Mouse (Mus musculus) heart, postnatal 0 days (tissue): Measurements from ENCODE around the gene Kcnq1. TPM values are rescaled to one million over a fixed set of nuclear protein-coding genes. Genes with fewer than 3 reads are reported as not detected.

Experiments used
- ATAC-seq: fragments of 200-750 bp; cut with Nextera tagmentation; 2 replicates; pipeline ENCODE4 v1.8.0; 2017; ENCODE audit warnings: low read depth, moderate number of reproducible peaks, moderate library complexity; ENCODE audit not compliant: insufficient read depth
- DNase-seq: peaks from one replicate; pipeline ENCODE4 v3.0.0-alpha.2; 2016; ENCODE audit warnings: low spot score
- H3K27ac ChIP-seq: fragments of 300-500 bp; sonication (generic); 2 replicates; pipeline ENCODE4 v1.5.1; 2014; ENCODE audit warnings: low read depth, mild to moderate bottlenecking
- H3K27me3 ChIP-seq: fragments of 300-500 bp; sonication (generic); 2 replicates; pipeline ENCODE4 v1.6.1; 2014; ENCODE audit warnings: low read length, mixed read lengths; ENCODE audit not compliant: control insufficient read depth, insufficient read depth
- H3K36me3 ChIP-seq: fragments of 300-500 bp; sonication (generic); replicated peaks from 2 replicates; pipeline ENCODE4 v1.6.1; 2014; ENCODE audit warnings: low read length, mixed read lengths; ENCODE audit not compliant: control insufficient read depth, insufficient read depth
- H3K4me1 ChIP-seq: fragments of 300-500 bp; sonication (generic); 2 replicates; pipeline ENCODE4 v1.6.1; 2014; ENCODE audit warnings: antibody characterized with exemption; ENCODE audit not compliant: control insufficient read depth, insufficient read depth
- H3K4me2 ChIP-seq: fragments of 300-500 bp; sonication (generic); 2 replicates; pipeline ENCODE4 v1.6.1; 2014; ENCODE audit warnings: low read depth, mild to moderate bottlenecking, low read length, moderate library complexity
- H3K4me3 ChIP-seq: fragments of 300-500 bp; sonication (generic); 2 replicates; pipeline ENCODE4 v1.5.1; 2014; ENCODE audit warnings: low read depth, low read length
- H3K9ac ChIP-seq: fragments of 300-500 bp; sonication (generic); replicated peaks from 2 replicates; pipeline ENCODE4 v1.6.1; 2014; ENCODE audit warnings: low read depth, low read length, mixed read lengths
- H3K9me3 ChIP-seq: fragments of 300-500 bp; sonication (generic); replicated peaks from 2 replicates; pipeline ENCODE4 v1.6.1; 2016; ENCODE audit warnings: low read length; ENCODE audit not compliant: control insufficient read depth
- CTCF ChIP-seq: IDR thresholded peaks from 2 replicates; pipeline ENCODE4 v1.5.1; 2016; ENCODE audit warnings: antibody characterized with exemption, control low read depth, low read depth
- EP300 ChIP-seq: IDR thresholded peaks from 2 replicates; pipeline ENCODE4 v1.6.1; 2016; ENCODE audit warnings: antibody characterized with exemption, low read depth
- WGBS: fragments of 180-500 bp; shearing (Covaris S2); extraction: QIAGEN DNeasy Blood & Tissue Kit; methylation state at CpG from one replicate; pipeline ENCODE4 v1.1.7; 2014; 5-methylcytosine and 5-hydroxymethylcytosine counted together
- polyA plus RNA-seq: library from polyadenylated mRNA; unstranded; fragments of >200 nt; fragmentation: Nextera tagmentation; extraction: Ambion mirVana; gene quantifications from 2 replicates; pipeline ENCODE4 v1.2.1, GENCODE M21; 2015
- total RNA-seq: library from RNA; depleted of rRNA; stranded (reverse); fragments of >200 nt; gene quantifications from 2 replicates; pipeline ENCODE4 v1.2.3, GENCODE M21; 2014; ENCODE audit warnings: low replicate concordance

The Kcnq1 gene
- total and polyA plus RNA-seq, 2 experiments from 2014 or later, result 37.2 to 75.9 TPM

DNA sequence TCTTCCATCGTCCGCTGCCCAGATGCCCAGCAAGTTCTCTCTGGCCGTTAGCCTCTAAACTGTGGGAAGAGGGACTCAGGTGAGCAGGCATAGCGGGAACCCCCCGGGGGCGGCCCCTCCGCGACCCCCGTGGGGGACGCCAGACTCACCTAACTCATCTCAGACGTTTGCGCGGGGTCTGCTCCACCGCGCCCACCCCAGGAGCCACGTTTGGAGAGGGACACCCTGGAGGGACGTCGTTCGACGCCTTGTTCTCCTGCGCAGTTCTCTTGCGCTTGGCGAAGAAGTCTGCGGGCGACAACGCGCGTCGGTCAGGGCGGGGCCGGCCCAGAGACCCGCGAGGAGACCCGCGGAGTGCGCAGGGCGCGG lies 352.8 kb downstream of the Kcnq1 start:
- peak overlapping the region; percentile 64 for H3K4me3 ChIP-seq
- TF ChIP-seq CTCF (no peak), EP300 (no peak)
- peak overlapping the region; percentile 61; the same call in 1 of the 2 replicates for H3K27ac ChIP-seq
- no peaks in the 10 kb centered on the region for H3K36me3 ChIP-seq
- DNase-seq (no peak), ATAC-seq (no peak)
- peak overlapping the region; percentile 59 for H3K9ac ChIP-seq
- WGBS, result 18% methylated on average over 38 of the region's 38 CpGs
- peak overlapping the region; percentile 82 for H3K4me2 ChIP-seq
- 0 out of 2 replicates have a peak, but pooled peaks cover 5% of the 10 kb centered on the region for H3K27me3 ChIP-seq
- no peaks in the 10 kb centered on the region for H3K9me3 ChIP-seq
- peaks cover 4% of the 10 kb centered on the region; the same call in 1 of the 2 replicates for H3K4me1 ChIP-seq

DNA sequence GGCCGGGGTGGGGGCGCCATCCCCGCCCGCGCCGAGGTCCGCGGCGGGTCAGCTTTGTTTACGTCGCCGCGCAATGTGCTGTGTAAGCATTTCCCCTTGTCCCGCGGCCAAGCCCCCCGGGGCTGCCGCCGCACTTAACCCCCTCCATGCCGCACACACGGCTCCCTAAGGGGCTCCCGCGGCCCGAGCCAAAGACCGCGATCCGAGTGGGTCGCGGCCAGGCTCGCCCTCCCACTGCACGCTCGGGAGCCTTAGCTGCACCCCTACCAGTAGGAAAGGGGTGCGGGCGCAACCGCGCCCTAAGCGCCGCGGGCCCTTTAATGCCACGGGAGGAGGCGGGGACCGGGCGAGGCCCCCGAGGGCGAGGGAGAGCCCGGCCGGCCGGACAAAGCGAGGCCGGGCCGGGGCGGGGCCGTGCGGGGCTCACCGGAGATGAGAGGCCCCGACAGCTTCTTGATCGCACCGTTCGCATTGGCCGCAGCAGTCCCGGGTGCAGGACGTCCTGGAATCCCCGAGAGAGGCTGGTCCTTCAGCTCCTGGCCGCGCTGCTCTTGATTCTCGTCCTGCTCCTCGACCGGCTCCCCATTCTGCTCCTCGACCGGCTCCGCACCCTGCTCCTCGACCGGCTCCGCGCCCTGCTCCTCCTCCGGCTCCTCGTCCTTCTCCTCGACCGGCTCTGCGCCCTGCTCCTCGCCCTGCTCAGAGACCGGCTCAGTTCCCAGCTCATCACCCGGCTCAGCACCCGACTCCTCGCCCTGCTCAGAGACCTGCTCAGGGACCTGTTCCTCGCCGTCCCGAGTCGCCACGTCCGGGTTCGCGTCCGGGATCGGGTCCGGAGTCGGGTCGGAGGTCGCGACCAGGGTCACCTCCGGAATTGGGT lies 353.4 kb downstream of the Kcnq1 start:
- H3K4me3 ChIP-seq, result peak overlapping the region; percentile 64
- 0 out of 2 replicates have a peak, but pooled peaks cover 5% of the 10 kb centered on the region for H3K27me3 ChIP-seq
- peak overlapping the region; percentile 82 for H3K4me2 ChIP-seq
- H3K4me1 ChIP-seq, result peaks cover 10% of the 10 kb centered on the region; the same call in 1 of the 2 replicates
- no peak for TF ChIP-seq EP300
- no peak for TF ChIP-seq CTCF
- 23% methylated on average over 93 of the region's 100 CpGs for WGBS
- H3K36me3 ChIP-seq, result no peaks in the 10 kb centered on the region
- no peaks in the 10 kb centered on the region for H3K9me3 ChIP-seq
- DNase-seq (peak; percentile 28), ATAC-seq (peak; percentile 12; the same call in 1 of the 2 replicates)
- peak overlapping the region; percentile 61 for H3K27ac ChIP-seq
- peak overlapping the region; percentile 59 for H3K9ac ChIP-seq

DNA sequence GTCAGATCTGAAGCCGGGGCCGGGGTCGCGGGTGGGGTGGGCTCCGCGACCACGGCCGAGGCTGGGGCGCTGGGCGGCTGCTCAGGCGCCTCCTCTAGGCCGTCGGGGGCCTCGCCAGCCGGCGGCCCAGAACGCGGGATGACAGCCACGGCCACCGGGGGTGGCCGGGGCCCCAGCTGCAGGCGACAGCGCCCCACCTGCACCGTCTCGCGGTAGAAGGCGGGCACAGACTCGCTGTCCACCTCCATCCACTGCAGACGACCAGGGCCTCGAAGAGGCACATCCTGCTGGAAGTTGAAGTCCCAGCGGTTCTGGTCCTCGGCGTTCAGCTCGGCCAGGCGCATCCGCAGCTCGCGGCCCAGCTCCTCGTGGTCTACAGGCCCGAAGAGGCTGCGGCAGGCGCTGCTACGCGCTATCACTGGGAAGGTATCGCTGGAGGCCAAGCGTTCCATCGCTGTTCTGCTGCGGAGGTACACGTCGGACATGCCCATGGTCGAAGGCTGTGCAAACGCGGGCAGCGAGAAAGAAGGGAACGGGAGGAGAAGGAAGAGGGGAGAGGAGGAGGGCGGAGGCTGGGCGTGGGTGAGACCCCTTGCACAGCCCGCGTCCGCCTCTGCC lies 354.2 kb downstream of the Kcnq1 start:
- 32% methylated on average over 53 of the region's 60 CpGs for WGBS
- Histone ChIP-seq H3K9me3 (no peaks in the 10 kb centered on the region), H3K27ac (peak overlapping the region; percentile 61; the same call in 1 of the 2 replicates), H3K4me1 (peaks cover 14% of the 10 kb centered on the region; the same call in 1 of the 2 replicates), H3K4me2 (peak overlapping the region; percentile 82), H3K27me3 (0 out of 2 replicates have a peak, but pooled peaks cover 5% of the 10 kb centered on the region), H3K36me3 (no peaks in the 10 kb centered on the region), H3K4me3 (peak overlapping the region; percentile 64), H3K9ac (peak overlapping the region; percentile 59)
- 0 out of 2 replicates have a peak, but pooled peaks have one; percentile 0 for ATAC-seq
- no peak for DNase-seq
- TF ChIP-seq EP300, result no peak
- no peak for TF ChIP-seq CTCF

DNA sequence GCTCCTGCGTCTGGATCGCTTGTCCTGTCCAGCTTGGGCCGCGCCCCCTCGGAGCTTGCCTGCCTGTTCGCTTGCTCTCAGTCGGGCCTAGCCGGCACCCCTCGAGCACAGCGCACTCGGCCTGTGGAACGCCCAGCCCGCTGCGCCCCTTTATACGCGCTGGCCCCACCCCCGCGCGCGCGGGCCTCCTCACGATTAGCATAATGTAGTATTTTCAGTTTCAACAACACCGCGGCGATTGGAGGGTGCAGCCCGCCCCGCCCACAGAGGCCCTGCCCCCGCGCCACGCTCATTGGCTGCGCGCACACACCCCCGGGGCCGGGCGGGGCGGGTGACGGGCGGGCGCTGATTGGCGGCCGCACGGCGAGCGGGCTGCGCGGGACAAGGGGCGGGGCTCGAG lies 354.7 kb downstream of the Kcnq1 start, which contains the start of gene Cdkn1c:
Cdkn1c (minus strand) TSS at position 177 of the 400 bp plus-strand sequence.
- Histone ChIP-seq H3K4me2 (peak within 1 kb of the TSS; percentile 82), H3K27me3 (0 out of 2 replicates have a peak, but pooled peaks cover 5% of the 10 kb centered on the region), H3K4me3 (peak within 1 kb of the TSS; percentile 64), H3K27ac (peak within 1 kb of the TSS; percentile 61), H3K36me3 (no peaks in the 10 kb centered on the region), H3K4me1 (peaks cover 14% of the 10 kb centered on the region; the same call in 1 of the 2 replicates), H3K9me3 (no peaks in the 10 kb centered on the region), H3K9ac (peak within 1 kb of the TSS; percentile 59)
- no peak for TF ChIP-seq CTCF
- TF ChIP-seq EP300, result no peak
- WGBS, result 25% methylated on average over 47 of the region's 48 CpGs
- peak; percentile 88 for DNase-seq
- ATAC-seq, result peak; percentile 89

DNA sequence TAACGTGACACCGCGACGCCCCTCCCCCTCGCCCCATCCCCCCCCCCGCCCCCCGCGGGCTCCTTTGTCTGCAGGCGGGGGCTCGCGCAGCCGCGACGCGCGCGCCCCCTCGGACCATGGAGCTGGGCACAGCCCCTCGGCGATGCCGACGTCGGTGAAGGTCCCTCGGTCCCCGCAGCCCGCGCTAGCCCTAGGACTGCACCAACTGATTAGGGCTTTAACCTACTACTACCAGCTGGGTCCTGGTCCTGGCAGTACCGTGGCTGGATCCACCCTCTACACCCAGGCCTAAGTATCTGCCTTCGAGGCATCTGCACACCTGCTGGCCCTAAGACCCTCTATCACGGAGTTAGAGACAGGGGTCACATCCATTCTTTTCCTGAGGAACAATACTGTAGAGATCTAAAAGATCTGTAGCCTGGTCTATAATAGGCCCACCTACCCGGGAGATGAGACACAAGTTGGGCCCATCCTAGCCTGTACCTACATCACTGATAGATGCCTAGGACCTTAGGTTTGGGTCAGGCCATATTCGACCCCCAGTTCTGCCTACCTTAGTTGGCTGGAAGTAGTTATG lies 355.2 kb downstream of the Kcnq1 start:
- TF ChIP-seq EP300, result no peak
- no peak for TF ChIP-seq CTCF
- peaks cover 14% of the 10 kb centered on the region; the same call in 1 of the 2 replicates for H3K4me1 ChIP-seq
- ATAC-seq (peak; percentile 18), DNase-seq (no peak)
- H3K27ac ChIP-seq, result no peak overlapping the region
- no peaks in the 10 kb centered on the region for H3K36me3 ChIP-seq
- peak overlapping the region; percentile 64 for H3K4me3 ChIP-seq
- H3K9me3 ChIP-seq, result no peaks in the 10 kb centered on the region
- no peak overlapping the region for H3K9ac ChIP-seq
- H3K4me2 ChIP-seq, result peak overlapping the region; percentile 82
- WGBS, result 36% methylated on average over 21 of the region's 32 CpGs
- H3K27me3 ChIP-seq, result 0 out of 2 replicates have a peak, but pooled peaks cover 5% of the 10 kb centered on the region
